Mouse (Mus musculus) forebrain, embryonic 12.5 days (tissue): ENCODE measurements at regions not wholly inside any gene's neighbourhood (a gene's known extent, or its start where the extent isn't known, plus 50 kb on each side); places are given as distances from the start of the nearest gene placed in this dataset.

Experiments used
- ATAC-seq: fragments of 200-750 bp; cut with Nextera tagmentation; 2 replicates; pipeline ENCODE4 v1.8.0; 2017; ENCODE audit warnings: moderate TSS enrichment; ENCODE audit not compliant: low FRiP score
- H3K27ac ChIP-seq: fragments of 300-500 bp; sonication (generic); 2 replicates; pipeline ENCODE4 v1.5.1; 2016; ENCODE audit warnings: mild to moderate bottlenecking
- H3K27me3 ChIP-seq: fragments of 300-500 bp; sonication (generic); 2 replicates; pipeline ENCODE4 v1.6.1; 2016; ENCODE audit warnings: mild to moderate bottlenecking
- H3K36me3 ChIP-seq: fragments of 300-500 bp; sonication (generic); replicated peaks from 2 replicates; pipeline ENCODE4 v1.6.1; 2016; ENCODE audit warnings: mild to moderate bottlenecking
- H3K4me1 ChIP-seq: fragments of 300-500 bp; sonication (generic); 2 replicates; pipeline ENCODE4 v1.6.1; 2016
- H3K4me2 ChIP-seq: fragments of 300-500 bp; sonication (generic); 2 replicates; pipeline ENCODE4 v1.6.1; 2016; ENCODE audit warnings: mild to moderate bottlenecking, moderate library complexity
- H3K4me3 ChIP-seq: fragments of 300-500 bp; sonication (generic); replicated peaks from 2 replicates; pipeline ENCODE4 v1.5.1; 2016; ENCODE audit warnings: mild to moderate bottlenecking
- H3K9ac ChIP-seq: fragments of 300-500 bp; sonication (generic); 2 replicates; pipeline ENCODE4 v1.6.1; 2016; ENCODE audit warnings: mild to moderate bottlenecking
- H3K9me3 ChIP-seq: fragments of 300-500 bp; sonication (generic); 2 replicates; pipeline ENCODE4 v1.6.1; 2016
- WGBS: fragments of 180-500 bp; shearing (Covaris S2); methylation state at CpG from one replicate; pipeline ENCODE4 v1.1.7; 2016; 5-methylcytosine and 5-hydroxymethylcytosine counted together

DNA sequence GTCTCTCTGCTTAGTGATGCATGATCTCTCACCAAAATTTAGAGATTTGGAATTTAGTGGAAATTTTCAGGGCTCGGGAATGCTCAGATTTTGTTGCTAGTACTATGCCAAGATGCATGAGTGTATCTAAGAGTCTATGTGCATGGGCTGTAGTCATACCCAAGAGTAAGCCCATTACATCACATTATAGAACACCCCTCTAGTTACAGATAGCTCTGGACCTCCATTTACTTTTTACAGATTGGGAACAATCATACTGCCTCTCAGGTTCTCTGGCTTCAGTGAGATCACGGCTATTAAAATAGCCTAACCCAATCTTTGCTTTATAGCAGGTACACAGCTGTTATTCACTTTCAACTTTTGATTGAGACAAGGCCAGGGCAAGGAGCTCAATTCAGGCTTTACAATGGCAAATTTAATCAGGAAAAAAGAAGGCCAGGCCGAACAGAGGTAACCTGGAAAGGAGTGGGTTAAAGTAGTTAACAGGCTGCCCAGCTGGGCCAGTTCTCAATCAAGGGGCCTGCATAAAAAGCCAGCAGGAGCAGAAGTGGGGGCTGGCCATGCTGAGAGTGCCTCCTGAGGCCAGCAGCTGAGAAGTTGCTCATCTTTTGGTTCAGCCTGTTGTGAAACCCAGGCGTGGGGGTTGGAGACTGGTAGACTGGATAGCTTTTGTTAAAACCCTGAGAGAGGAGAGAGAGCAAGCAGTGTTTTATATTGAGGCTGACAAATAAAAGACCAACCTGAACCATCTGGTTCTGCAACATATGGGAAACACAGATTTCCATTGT lies 509.2 kb upstream of the Pou3f2 start:
- Histone ChIP-seq H3K4me3 (no peak overlapping the region), H3K9ac (no peak overlapping the region), H3K4me2 (no peak overlapping the region), H3K27me3 (no peaks in the 10 kb centered on the region), H3K36me3 (no peaks in the 10 kb centered on the region), H3K27ac (peak overlapping the region; percentile 50), H3K4me1 (peaks cover 24% of the 10 kb centered on the region), H3K9me3 (no peaks in the 10 kb centered on the region)
- ATAC-seq: peak; percentile 83
- 21% methylated on average over 4 of the region's 4 CpGs for WGBS

DNA sequence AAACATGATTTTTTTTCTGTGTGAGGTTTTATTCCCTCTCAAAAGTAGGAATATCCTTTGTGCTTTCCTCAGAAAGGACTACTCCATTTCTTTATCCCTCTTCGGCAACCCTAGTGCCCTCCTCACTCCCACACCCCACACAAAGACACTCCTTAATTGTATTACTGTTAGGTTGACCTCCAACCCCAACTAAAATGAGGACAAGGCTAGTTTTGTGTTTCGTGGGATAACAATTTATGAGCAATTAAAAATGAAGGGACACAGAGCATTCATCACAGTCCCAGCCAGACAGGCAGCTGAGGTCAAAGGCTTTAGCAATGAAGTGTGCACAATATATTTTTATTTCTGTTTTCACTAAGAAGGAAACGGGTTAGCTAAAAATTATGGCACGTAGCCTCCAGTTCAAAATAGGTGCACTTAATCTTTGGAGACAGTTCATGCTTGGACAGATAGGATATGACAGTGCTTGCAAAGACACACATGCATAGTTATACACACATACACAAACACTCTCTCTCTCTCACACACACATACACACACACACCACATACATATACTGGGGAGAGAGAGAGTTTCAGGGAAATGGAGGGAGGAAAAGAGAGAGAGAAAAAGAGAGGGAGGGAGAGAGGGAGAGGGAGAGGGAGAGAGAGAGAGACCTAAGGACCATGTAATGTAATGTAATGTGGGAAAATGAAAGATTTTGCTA lies 498.8 kb upstream of the Pou3f2 start:
- no peak overlapping the region for H3K27ac ChIP-seq
- H3K36me3 ChIP-seq: no peaks in the 10 kb centered on the region
- no peaks in the 10 kb centered on the region for H3K9me3 ChIP-seq
- H3K4me2 ChIP-seq: no peak overlapping the region
- peaks cover 5% of the 10 kb centered on the region; the same call in 1 of the 2 replicates for H3K4me1 ChIP-seq
- no peak overlapping the region for H3K9ac ChIP-seq
- peak; percentile 55; the same call in 1 of the 2 replicates for ATAC-seq
- no peaks in the 10 kb centered on the region for H3K27me3 ChIP-seq
- 14% methylated on average over 4 of the region's 4 CpGs for WGBS
- no peak overlapping the region for H3K4me3 ChIP-seq

DNA sequence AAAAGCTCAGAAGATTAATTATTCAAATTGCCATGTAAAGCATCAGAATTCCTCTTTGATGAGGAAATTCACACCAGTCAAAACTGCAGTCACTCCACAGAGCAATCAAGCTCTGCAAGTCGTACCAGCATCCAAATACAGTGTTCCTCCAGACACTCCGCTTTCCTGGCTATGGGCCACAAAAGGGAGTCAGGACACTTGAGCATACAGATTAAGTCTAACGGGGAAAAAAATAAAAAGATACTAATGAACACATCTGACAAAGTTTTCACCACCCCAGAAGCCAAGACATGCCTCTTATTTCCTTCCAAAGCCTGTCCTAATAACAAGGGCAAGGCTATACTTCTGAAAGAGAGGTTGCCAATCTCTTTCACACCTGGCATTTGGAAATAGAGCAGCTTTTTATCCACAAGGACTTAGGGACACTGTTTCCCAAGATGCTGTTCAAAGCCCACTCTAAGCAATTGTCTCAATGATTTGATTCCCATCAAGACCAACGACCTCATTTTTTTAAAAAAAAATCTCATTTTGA lies 485.5 kb upstream of the Pou3f2 start:
- H3K27ac ChIP-seq: no peak overlapping the region
- H3K4me2 ChIP-seq: no peak overlapping the region
- H3K9me3 ChIP-seq: no peaks in the 10 kb centered on the region
- no peak overlapping the region for H3K4me3 ChIP-seq
- H3K9ac ChIP-seq: no peak overlapping the region
- H3K4me1 ChIP-seq: peaks cover 20% of the 10 kb centered on the region
- no peaks in the 10 kb centered on the region for H3K36me3 ChIP-seq
- ATAC-seq: peak; percentile 67; the same call in 1 of the 2 replicates
- H3K27me3 ChIP-seq: no peaks in the 10 kb centered on the region
- 23% methylated on average over 4 of the region's 4 CpGs for WGBS

DNA sequence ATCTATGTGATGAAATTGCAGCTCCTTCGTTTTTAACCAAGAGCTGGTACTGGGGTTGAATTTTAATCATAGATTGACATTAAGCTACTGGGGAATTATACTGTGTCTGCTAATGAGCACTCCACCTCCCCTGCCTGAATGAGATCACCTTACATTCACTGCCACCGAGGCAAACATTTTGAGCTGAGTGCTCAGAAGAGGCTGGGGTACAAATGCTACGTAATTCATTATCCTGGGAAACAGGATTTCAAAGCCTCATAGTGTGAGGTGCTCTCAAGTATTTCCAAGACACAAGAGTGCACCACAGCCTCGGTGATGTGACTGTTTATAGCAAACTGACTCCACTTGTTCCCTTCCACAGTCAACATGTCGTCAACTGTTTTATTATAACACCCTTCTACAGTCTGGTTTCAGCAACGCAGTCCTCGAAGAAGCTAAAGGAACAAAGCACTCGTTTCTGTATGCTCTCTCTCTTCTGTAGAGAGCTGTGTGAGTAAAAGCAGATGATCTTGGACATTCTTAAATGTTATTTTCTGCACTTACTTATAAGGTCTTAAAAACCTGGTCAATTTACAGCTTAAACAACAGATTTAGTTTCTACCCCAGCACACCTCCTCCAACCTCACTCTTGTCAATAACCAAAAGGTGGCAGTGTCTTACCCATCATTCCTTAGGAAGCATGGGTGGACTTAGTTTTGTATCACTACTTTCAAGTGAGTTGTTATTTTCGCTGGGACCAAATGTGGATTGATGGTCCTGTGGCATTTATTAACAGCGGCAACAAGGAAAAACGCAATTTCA lies 484.8 kb upstream of the Pou3f2 start:
- Histone ChIP-seq H3K4me1 (peaks cover 20% of the 10 kb centered on the region), H3K27ac (no peak overlapping the region), H3K9ac (no peak overlapping the region), H3K27me3 (no peaks in the 10 kb centered on the region), H3K4me2 (peak overlapping the region; percentile 11; the same call in 1 of the 2 replicates), H3K36me3 (no peaks in the 10 kb centered on the region), H3K9me3 (no peaks in the 10 kb centered on the region), H3K4me3 (no peak overlapping the region)
- ATAC-seq: peak; percentile 76; the same call in 1 of the 2 replicates
- 26% methylated on average over 11 of the region's 11 CpGs for WGBS

DNA sequence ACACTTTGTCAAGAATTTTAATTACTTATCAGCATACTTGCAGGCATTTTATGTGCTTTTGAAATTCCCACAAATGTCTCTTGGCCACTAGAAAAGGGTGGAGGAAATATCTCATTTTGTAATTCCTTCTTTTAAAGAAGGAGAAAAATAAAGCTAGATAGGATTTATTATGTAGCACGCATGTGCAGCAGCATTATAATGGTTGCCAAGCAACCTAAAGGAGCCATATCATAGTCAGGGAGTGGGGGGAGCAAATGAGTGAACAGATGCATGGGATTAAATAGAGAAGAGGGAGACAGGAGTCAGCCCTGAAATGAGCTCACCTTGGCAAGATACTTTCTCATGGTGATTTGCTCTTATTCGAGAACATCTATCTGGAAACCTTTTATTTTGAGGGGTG lies 483.0 kb upstream of the Pou3f2 start:
- WGBS: 26% methylated on average over 2 of the region's 2 CpGs
- no peaks in the 10 kb centered on the region for H3K36me3 ChIP-seq
- no peak overlapping the region for H3K9ac ChIP-seq
- no peak overlapping the region for H3K4me3 ChIP-seq
- ATAC-seq: peak; percentile 50; the same call in 1 of the 2 replicates
- H3K4me1 ChIP-seq: peaks cover 20% of the 10 kb centered on the region
- H3K4me2 ChIP-seq: no peak overlapping the region
- no peak overlapping the region for H3K27ac ChIP-seq
- peaks cover 6% of the 10 kb centered on the region for H3K27me3 ChIP-seq
- no peaks in the 10 kb centered on the region for H3K9me3 ChIP-seq

DNA sequence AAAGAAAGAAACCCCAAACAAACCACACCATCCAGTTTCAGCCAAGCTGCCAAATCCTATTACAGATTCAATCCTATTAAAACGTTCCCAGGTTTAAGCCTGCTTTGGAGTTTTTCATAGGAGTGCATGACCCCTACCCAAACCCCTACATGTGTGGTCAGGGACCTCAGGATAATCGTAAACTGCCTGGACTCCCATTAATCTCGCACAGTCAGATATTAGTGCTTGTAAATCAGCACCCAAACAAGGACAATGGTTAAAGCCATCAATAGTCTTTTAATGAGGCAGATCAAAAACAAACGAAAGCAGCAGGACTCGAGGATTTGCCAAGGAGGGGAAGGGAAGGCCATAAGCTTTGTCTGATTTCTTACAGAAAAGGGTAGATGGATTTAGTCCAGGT lies 482.3 kb upstream of the Pou3f2 start:
- Histone ChIP-seq H3K27ac (no peak overlapping the region), H3K36me3 (no peaks in the 10 kb centered on the region), H3K4me2 (0 out of 2 replicates have a peak overlapping the region, but pooled peaks have one; percentile 6), H3K9me3 (no peaks in the 10 kb centered on the region), H3K4me1 (peaks cover 20% of the 10 kb centered on the region), H3K9ac (no peak overlapping the region), H3K4me3 (no peak overlapping the region), H3K27me3 (peaks cover 6% of the 10 kb centered on the region)
- peak; percentile 22; the same call in 1 of the 2 replicates for ATAC-seq
- under 1% methylated on average over 5 of the region's 5 CpGs for WGBS

DNA sequence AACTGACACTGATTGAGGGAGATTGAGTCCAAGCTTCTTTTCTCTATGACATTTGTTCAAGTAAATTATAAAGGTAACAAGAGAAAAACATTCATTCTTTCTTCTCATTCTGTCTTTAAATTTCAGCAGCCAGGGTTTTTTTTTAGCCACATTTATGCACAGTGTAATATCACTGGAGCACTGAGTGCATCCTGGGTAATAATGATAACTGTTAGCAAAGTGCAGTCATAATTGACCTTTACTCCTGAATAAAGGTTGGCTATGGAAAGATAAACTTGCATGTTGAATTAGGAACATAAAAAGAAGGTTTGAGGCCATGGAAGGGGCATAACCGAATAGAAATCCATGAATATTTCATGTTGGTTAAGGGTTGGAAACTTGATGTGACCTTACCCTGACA lies 461.3 kb upstream of the Pou3f2 start:
- 90% methylated on average over 1 of the region's 1 CpGs for WGBS
- Histone ChIP-seq H3K36me3 (no peaks in the 10 kb centered on the region), H3K4me2 (no peak overlapping the region), H3K4me1 (0 out of 2 replicates have a peak, but pooled peaks cover 5% of the 10 kb centered on the region), H3K27ac (no peak overlapping the region), H3K4me3 (no peak overlapping the region), H3K9me3 (no peaks in the 10 kb centered on the region), H3K9ac (no peak overlapping the region), H3K27me3 (no peaks in the 10 kb centered on the region)
- no peak for ATAC-seq

DNA sequence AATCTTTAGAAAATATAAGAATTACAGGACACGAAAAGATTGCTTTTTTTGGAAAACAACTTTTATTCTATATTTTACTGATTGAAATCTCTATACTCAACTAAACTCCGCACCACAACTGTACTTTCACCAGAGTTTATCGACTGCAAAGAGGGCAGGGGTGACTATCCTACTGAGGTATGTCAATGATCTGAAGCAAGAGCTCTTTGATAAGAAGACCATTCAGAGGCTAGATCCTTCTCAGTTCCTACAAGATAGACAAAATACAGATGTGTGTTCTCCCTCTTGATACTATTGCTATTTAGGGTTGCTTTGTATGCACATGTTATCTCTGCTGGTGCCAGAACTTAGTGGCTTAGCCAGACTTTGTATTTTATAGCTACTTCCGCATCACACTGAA lies 460.7 kb upstream of the Pou3f2 start:
- no peak overlapping the region for H3K27ac ChIP-seq
- no peak overlapping the region for H3K4me2 ChIP-seq
- no peaks in the 10 kb centered on the region for H3K27me3 ChIP-seq
- no peak overlapping the region for H3K9ac ChIP-seq
- ATAC-seq: no peak
- no peaks in the 10 kb centered on the region for H3K36me3 ChIP-seq
- 0 out of 2 replicates have a peak, but pooled peaks cover 5% of the 10 kb centered on the region for H3K4me1 ChIP-seq
- H3K9me3 ChIP-seq: no peaks in the 10 kb centered on the region
- 95% methylated on average over 4 of the region's 4 CpGs for WGBS
- H3K4me3 ChIP-seq: no peak overlapping the region

DNA sequence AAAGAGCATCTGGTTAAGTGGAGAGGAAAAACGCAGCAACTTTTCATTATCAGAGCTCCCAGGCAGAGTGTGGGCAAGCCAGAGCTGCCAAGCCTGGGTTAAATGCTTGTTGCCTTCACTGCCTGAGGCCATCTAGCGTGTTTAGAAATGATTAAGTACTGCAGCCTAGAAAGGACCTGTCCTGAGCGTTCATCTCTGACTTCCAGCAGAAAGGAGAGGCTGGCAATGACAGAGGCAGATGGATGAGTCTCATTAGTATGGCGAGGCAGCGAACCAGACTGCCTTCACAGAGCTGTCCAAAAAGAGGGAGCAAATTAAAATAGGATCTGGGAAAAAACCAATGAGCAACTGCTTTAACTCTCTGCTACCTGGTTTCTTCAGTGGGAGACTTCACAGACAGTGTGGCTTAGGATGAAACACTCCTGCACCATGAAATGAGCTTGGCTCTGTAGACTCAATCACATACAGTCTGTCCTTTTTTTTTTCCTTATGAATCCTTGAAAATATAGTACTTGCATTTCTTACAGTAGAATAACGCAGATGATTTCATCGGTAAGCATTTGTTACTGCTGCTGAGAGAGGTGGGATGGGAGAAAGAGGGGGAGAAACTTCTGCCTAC lies 458.7 kb upstream of the Pou3f2 start:
- Histone ChIP-seq H3K27me3 (no peaks in the 10 kb centered on the region), H3K4me3 (no peak overlapping the region), H3K4me2 (no peak overlapping the region), H3K9me3 (no peaks in the 10 kb centered on the region), H3K27ac (no peak overlapping the region), H3K9ac (no peak overlapping the region), H3K36me3 (no peaks in the 10 kb centered on the region), H3K4me1 (0 out of 2 replicates have a peak, but pooled peaks cover 5% of the 10 kb centered on the region)
- 50% methylated on average over 7 of the region's 7 CpGs for whole genome bisulfite sequencing
- peak; percentile 46; the same call in 1 of the 2 replicates for ATAC-seq

DNA sequence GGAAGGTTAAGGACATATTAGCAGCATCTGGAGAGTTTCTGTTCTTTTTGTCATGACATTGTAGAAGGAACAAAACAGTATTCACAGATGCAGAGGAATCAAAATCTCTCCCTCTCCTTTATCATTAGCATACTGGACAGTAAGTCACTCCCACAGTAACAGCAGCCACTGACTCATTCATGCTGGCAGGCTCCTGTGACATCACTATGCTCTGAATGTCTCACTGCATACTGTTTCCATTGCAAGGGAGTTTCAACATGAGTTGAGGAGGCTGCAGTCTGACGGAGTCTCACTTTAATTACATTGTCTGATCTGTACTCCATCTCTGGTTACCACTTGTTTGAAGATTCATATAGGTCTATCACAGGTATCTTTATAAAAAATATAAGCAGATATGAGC lies 450.1 kb upstream of the Pou3f2 start:
- Histone ChIP-seq H3K4me3 (no peak overlapping the region), H3K4me2 (no peak overlapping the region), H3K9me3 (no peaks in the 10 kb centered on the region), H3K9ac (no peak overlapping the region), H3K36me3 (no peaks in the 10 kb centered on the region), H3K27me3 (no peaks in the 10 kb centered on the region), H3K4me1 (no peaks in the 10 kb centered on the region), H3K27ac (no peak overlapping the region)
- no peak for ATAC-seq
- WGBS: 79% methylated on average over 1 of the region's 1 CpGs

DNA sequence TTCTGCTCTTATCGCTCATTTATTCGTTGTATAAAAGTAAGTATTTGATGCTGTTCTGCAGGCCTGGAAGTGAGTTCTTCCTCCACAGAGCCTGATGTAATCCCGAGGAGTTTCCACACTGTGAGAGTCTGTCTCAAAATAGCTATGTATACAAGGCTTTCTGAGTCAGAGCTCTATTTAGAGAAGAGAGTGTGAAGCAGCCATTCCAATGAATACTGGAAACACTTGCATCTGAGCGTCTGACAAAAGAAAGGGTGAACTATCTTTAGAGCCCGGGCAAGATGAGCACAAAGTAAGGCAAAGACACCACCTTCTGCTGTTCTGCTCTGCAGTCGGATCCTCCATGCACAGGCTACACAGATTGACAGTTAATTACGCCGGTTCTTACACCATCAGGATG lies 436.0 kb upstream of the Pou3f2 start:
- H3K27ac ChIP-seq: no peak overlapping the region
- no peak overlapping the region for H3K4me3 ChIP-seq
- no peak for ATAC-seq
- H3K9ac ChIP-seq: no peak overlapping the region
- H3K4me2 ChIP-seq: no peak overlapping the region
- H3K4me1 ChIP-seq: peaks cover 8% of the 10 kb centered on the region
- H3K9me3 ChIP-seq: no peaks in the 10 kb centered on the region
- H3K27me3 ChIP-seq: no peaks in the 10 kb centered on the region
- WGBS: 85% methylated on average over 8 of the region's 8 CpGs
- no peaks in the 10 kb centered on the region for H3K36me3 ChIP-seq
